Mouse (Mus musculus) testis, adult 2 months (tissue): ENCODE results near the gene Vps37d. TPM values are rescaled to one million over a fixed set of nuclear protein-coding genes. Genes with fewer than 3 reads are reported as not detected.

Source experiments
- H3K27ac ChIP-seq: fragments of 200-500 bp; 2 replicates; pipeline ENCODE4 v1.5.1; 2012; ENCODE audit warnings: low read depth, low read length; ENCODE audit not compliant: control insufficient read depth, insufficient read depth
- H3K27me3 ChIP-seq: fragments of 200-500 bp; 2 replicates; pipeline ENCODE4 v1.6.1; 2012; ENCODE audit warnings: mild to moderate bottlenecking, low read length, moderate library complexity; ENCODE audit not compliant: control insufficient read depth, insufficient read depth
- H3K36me3 ChIP-seq: fragments of 200-500 bp; 2 replicates; pipeline ENCODE4 v1.6.1; 2012; ENCODE audit warnings: mild to moderate bottlenecking, low read length; ENCODE audit not compliant: control insufficient read depth, insufficient read depth
- H3K4me1 ChIP-seq: fragments of 200-500 bp; 2 replicates; pipeline ENCODE4 v1.6.1; 2012; ENCODE audit warnings: low read length; ENCODE audit not compliant: control insufficient read depth, insufficient read depth
- H3K4me3 ChIP-seq: fragments of 200-500 bp; 2 replicates; pipeline ENCODE4 v1.5.1; 2012; ENCODE audit warnings: low read depth, mild to moderate bottlenecking, low read length, moderate library complexity, mixed read lengths; ENCODE audit not compliant: control insufficient read depth
- CTCF ChIP-seq: fragments of 200-500 bp; IDR thresholded peaks from 2 replicates; pipeline ENCODE4 v1.5.1; 2012; ENCODE audit warnings: low read depth, mild to moderate bottlenecking, inconsistent platforms, low read length, moderate library complexity; ENCODE audit not compliant: control insufficient read depth, insufficient read depth, insufficient replicate concordance
- POLR2A ChIP-seq: fragments of 200-500 bp; IDR thresholded peaks from 2 replicates; pipeline ENCODE4 v1.6.1; 2012; ENCODE audit warnings: low read depth, mild to moderate bottlenecking, inconsistent platforms, low read length, moderate library complexity; ENCODE audit not compliant: control insufficient read depth
- polyA plus RNA-seq: library from polyadenylated mRNA; depleted of rRNA; stranded (reverse); fragments of >200 nt; gene quantifications from 2 replicates; pipeline ENCODE4 v1.2.3, GENCODE M21; 2012; rRNA removed

Vps37d gene
- polyA plus RNA-seq, result 0.33 and 0.71 TPM in 2 replicates

DNA sequence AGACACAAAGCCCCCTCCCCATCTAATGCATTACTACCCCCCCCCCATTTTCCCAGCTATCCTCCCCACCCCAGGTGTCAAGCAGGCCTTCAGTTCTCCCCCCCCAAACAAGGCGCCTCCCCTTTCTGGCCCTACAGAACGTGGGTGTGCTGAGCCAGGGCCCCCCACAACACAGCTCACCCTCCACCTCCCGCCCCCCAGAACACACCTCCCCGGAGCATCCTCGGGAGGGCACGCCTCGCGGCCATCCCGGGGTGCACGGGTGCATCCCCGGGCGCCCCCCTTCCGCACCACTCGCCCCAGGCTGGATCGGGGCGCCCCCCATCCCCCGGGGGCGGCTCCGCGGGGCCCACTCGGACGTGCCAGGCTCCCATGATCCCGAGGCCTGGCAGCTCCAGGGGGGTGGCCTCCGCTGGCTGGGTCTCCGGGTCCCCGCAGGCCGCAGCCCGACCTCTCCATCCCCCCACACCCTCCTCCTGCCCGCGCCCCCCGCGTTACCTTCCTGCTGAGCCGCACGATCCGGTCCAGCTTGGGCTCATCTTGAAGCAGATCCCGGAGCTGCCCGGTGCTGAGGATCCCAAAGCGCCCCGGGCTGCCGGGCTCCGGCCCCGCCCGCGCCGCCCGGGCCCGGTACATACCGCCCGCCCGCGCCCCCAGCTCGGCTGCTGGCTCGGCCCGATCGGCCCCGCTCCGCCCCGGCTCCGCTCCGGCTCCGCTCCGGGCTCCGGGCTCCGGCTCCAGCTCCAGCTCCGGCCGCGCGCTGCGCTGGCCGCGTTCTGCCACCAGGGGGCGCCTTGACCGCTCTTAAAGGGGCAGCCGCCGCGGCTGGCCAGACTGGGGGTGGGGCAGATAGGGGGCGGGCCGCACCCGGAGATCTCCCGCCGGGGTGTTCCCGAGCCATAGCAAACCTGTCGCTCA is at the start of gene Vps37d:
Gene Vps37d, minus strand, starts transcription at position 703 of the 918 bp plus-strand sequence.
- peak; percentile 79 for TF ChIP-seq CTCF
- no peak for TF ChIP-seq POLR2A
- no peak within 1 kb of the TSS for H3K27ac ChIP-seq
- H3K4me1 ChIP-seq, result peaks cover 18% of the 10 kb centered on the region
- H3K4me3 ChIP-seq, result peak within 1 kb of the TSS; percentile 79
- no peaks in the 10 kb centered on the region for H3K27me3 ChIP-seq
- H3K36me3 ChIP-seq, result no peaks in the 10 kb centered on the region

DNA sequence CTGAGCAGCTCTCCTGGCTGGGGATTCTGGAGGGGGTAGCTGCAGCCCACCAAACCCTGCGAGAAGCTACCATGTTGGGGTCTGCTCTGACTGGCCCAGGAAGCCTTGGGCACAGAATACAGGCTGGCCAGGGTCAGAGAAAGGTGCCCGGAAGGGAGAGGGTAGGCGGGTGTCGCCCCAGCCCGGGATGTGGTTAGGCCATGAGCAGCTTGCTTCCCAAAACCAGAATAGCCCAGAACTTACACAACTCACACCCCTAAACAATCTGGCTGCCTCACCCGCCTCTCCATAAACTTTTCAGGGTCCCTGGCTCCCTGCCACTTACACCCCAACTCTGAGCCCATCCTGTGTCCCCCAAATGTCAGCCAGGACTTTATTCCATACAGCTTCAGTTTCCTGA is 49.6 kb upstream of the Vps37d start:
- no peak for TF ChIP-seq CTCF
- H3K27ac ChIP-seq, result no peak overlapping the region

DNA sequence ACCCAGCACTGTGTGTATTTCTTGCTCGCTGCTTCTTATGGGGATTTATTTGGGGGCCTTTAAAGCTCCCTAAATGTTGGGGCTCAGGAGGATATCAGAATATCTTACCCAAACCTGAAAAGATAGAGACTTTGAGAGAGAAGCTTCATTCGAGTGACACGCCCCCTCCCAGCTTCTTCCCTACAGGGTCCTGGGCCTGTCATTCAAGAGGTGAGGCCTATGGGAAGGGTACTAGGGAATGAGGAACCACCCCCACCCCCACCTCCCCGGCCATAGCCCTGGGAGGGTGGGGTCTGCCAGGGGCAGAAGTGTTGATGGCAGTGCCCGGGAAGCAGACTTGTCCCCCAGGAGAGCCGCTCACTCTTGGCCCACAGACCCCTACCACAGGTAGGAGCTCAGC is 48.1 kb upstream of the Vps37d start:
- no peaks in the 10 kb centered on the region for H3K36me3 ChIP-seq
- no peak overlapping the region for H3K27ac ChIP-seq
- no peak overlapping the region for H3K4me3 ChIP-seq
- peaks cover 6% of the 10 kb centered on the region for H3K4me1 ChIP-seq
- TF ChIP-seq POLR2A (no peak), CTCF (no peak)
- no peaks in the 10 kb centered on the region for H3K27me3 ChIP-seq

More for the DNA sequence above, 49.6 kb upstream of the Vps37d start:
- Histone ChIP-seq H3K36me3 (no peaks in the 10 kb centered on the region), H3K4me3 (no peak overlapping the region), H3K4me1 (peaks cover 3% of the 10 kb centered on the region; the same call in 1 of the 2 replicates), H3K27me3 (no peaks in the 10 kb centered on the region)

DNA sequence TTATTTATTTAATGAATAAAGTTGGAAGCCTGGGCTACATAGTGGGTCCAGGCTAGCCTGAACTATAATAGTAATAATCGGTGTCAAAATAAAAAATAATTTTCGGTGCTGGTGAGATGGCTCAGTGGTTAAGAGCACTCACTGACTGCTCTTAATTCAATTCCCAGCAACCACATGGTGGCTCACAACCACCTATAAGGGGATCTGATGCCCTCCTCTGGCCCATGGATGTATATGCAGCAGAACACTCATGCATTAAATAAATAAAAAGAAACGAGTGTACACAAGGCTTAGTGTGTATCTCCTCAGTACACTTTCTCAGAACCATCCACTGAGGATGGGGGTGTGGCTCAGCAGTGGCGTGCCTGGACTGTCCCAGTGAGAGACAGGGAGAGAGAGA is 42.7 kb upstream of the Vps37d start:
- Histone ChIP-seq H3K27ac (no peak overlapping the region), H3K27me3 (no peaks in the 10 kb centered on the region), H3K36me3 (no peaks in the 10 kb centered on the region), H3K4me1 (peaks cover 14% of the 10 kb centered on the region), H3K4me3 (no peak overlapping the region)
- TF ChIP-seq POLR2A (no peak), CTCF (no peak)

DNA sequence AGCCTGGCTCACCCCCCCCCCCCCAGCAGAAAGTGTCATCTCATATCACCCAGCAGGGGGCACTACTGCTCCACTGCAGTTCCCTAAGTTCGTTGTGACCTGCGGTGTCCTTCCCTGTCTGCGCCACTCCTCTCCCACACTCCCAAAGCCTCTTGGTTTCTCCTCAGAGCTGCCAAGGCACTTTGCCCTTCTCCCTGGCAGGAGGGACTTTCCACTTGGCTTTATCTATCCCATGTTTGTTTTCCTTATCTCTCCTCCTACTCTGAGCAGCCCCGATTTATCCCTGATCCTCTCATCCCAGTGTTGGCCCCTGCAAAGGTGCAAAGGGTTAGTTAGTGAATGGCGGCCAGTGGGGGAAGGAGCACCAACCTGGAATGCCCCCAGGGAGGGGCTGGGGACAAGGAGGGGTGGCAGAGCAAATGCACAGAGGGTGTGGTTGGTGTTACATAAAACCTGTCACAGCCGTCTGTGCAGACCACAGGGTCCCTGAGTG is 40.6 kb upstream of the Vps37d start:
- no peak overlapping the region for H3K27ac ChIP-seq

DNA sequence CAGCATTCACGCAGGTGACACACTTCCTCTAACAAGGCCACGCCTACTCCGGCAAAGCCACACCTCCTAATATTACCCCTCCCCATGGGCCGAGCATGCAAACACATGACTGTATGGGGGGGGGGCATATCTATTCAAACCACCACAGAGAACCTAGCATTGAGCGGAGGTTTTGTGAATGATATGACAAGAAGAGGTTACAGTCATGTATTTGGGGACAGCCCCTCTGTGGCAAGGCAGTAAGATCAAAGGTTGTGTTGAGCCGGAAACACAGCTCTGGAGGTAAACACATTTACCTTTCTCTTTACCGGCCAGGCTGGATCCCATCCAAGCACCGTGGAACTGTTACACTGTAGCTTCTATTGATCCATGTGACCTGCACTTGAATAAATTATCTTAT is 37.2 kb upstream of the Vps37d start:
- Histone ChIP-seq H3K27ac (no peak overlapping the region), H3K4me1 (peaks cover 8% of the 10 kb centered on the region), H3K27me3 (no peaks in the 10 kb centered on the region), H3K4me3 (no peak overlapping the region), H3K36me3 (no peaks in the 10 kb centered on the region)
- no peak for TF ChIP-seq CTCF
- no peak for TF ChIP-seq POLR2A

More for the DNA sequence above, 40.6 kb upstream of the Vps37d start:
- TF ChIP-seq POLR2A (no peak), CTCF (peak; percentile 73)
- Histone ChIP-seq H3K27me3 (no peaks in the 10 kb centered on the region), H3K4me1 (peaks cover 13% of the 10 kb centered on the region), H3K36me3 (no peaks in the 10 kb centered on the region), H3K4me3 (no peak overlapping the region)

DNA sequence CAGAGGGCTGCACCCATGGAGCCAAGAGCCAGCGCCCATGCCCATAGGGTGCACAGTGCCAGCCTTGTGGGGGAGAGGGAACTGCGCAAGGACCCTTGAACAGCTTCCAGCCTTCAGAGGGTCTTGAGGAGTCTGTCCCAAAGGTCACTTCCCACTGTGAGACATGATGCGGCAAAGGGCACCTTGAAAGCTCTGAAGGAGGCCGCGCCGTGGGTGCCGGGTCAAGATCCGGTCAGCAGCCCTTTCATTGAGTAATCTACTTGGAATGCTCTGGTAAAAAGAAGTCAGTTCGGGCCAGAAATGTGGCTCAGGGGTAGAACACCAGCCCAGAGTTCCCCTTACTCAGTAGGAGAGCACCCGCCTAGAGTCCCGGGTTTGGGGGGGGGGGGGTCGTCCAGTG is 35.7 kb upstream of the Vps37d start:
- Histone ChIP-seq H3K27ac (no peak overlapping the region), H3K36me3 (no peaks in the 10 kb centered on the region), H3K4me3 (no peak overlapping the region), H3K4me1 (peaks cover 5% of the 10 kb centered on the region), H3K27me3 (no peaks in the 10 kb centered on the region)
- TF ChIP-seq POLR2A, result no peak
- TF ChIP-seq CTCF, result no peak
